Mouse (Mus musculus) CH12.LX (cell line): Measurements from ENCODE around the gene Amotl2. TPM values are rescaled to one million over a fixed set of nuclear protein-coding genes. Genes with fewer than 3 reads are reported as not detected.

Experiments
- DNase-seq: peaks from one replicate; pipeline ENCODE4 v3.0.0-alpha.2; 2013; ENCODE audit errors: extremely low read depth
- H3K27ac ChIP-seq: 2 replicates; pipeline ENCODE4 v1.5.1; 2012; ENCODE audit warnings: low read depth, mild to moderate bottlenecking, control low read depth, moderate library complexity; ENCODE audit not compliant: insufficient read depth
- H3K27me3 ChIP-seq: replicated peaks from 2 replicates; pipeline ENCODE3; 2012; ENCODE audit warnings: inconsistent platforms
- H3K36me3 ChIP-seq, 2 experiments: replicated peaks in 1 of 2; 2 replicates each; pipeline versions ENCODE3 to v1.6.1; 2012; ENCODE audit warnings: inconsistent platforms in 1 of 2, low read length in 1 of 2, mild to moderate bottlenecking in 1 of 2, mixed read lengths in 1 of 2, moderate library complexity in 1 of 2; ENCODE audit not compliant: control insufficient read depth in 1 of 2, insufficient read depth in 1 of 2
- H3K4me1 ChIP-seq, 2 experiments: 2 replicates each; pipeline ENCODE4 v1.6.1; 2012; ENCODE audit warnings: inconsistent platforms in 1 of 2, moderate library complexity in 1 of 2; ENCODE audit not compliant: insufficient read depth in 2 of 2, control insufficient read depth in 1 of 2
- H3K4me2 ChIP-seq: 2 replicates; pipeline ENCODE4 v1.6.1; 2012; ENCODE audit warnings: low read depth, mild to moderate bottlenecking, control low read depth; ENCODE audit not compliant: poor library complexity, insufficient read depth, severe bottlenecking
- H3K4me3 ChIP-seq, 3 experiments: fragments of 150-350 bp in 1 of 3; sonication (generic) in 1 of 3; replicated peaks in 1 of 3; 2 replicates each; pipeline versions ENCODE3 to v1.5.1; 2011 to 2012; ENCODE audit warnings: low read depth in 2 of 3, low read length in 2 of 3, mild to moderate bottlenecking in 2 of 3, moderate library complexity in 2 of 3, control low read depth in 1 of 3, improper control_type of control experiment in 1 of 3, inconsistent platforms in 1 of 3, mixed read lengths in 1 of 3; ENCODE audit not compliant: poor library complexity in 1 of 3
- H3K79me2 ChIP-seq: replicated peaks from 2 replicates; pipeline ENCODE4 v1.6.1; 2012; ENCODE audit warnings: mild to moderate bottlenecking, moderate library complexity; ENCODE audit not compliant: control insufficient read depth, poor library complexity, insufficient read depth, severe bottlenecking; ENCODE audit errors: extremely low read depth
- H3K9ac ChIP-seq: 2 replicates; pipeline ENCODE4 v1.6.1; 2012; ENCODE audit warnings: low read depth, mild to moderate bottlenecking, control low read depth, moderate library complexity; ENCODE audit not compliant: insufficient read depth
- H3K9me3 ChIP-seq: replicated peaks from 2 replicates; pipeline ENCODE3; 2012; ENCODE audit warnings: low read length, inconsistent platforms, mixed read lengths
- ELF1 ChIP-seq: IDR thresholded peaks from 2 replicates; pipeline ENCODE4 v1.6.1; 2014; ENCODE audit warnings: low read depth, mild to moderate bottlenecking, inconsistent platforms, low read length, improper control_type of control experiment
- GABPA ChIP-seq: IDR thresholded peaks from 2 replicates; pipeline ENCODE4 v1.6.1; 2012; ENCODE audit warnings: low read depth, low read length, improper control_type of control experiment, inconsistent platforms; ENCODE audit not compliant: insufficient replicate concordance
- HCFC1 ChIP-seq: IDR thresholded peaks from 2 replicates; pipeline ENCODE4 v1.6.1; 2012; ENCODE audit warnings: low read depth, mild to moderate bottlenecking, inconsistent platforms, low read length, improper control_type of control experiment
- IRF4 ChIP-seq: IDR thresholded peaks from 2 replicates; pipeline ENCODE4 v1.6.1; 2014; ENCODE audit warnings: low read depth, mild to moderate bottlenecking, inconsistent platforms, low read length, improper control_type of control experiment
- KAT2A ChIP-seq: IDR thresholded peaks from 2 replicates; pipeline ENCODE4 v1.6.1; 2012; ENCODE audit warnings: low read length, improper control_type of control experiment, inconsistent platforms; ENCODE audit not compliant: insufficient replicate concordance
- MAFK ChIP-seq: IDR thresholded peaks from 2 replicates; pipeline ENCODE4 v1.6.1; 2011; ENCODE audit warnings: low read length, improper control_type of control experiment; ENCODE audit not compliant: insufficient replicate concordance
- MAZ ChIP-seq: IDR thresholded peaks from 2 replicates; pipeline ENCODE4 v1.6.1; 2012; ENCODE audit warnings: low read depth, mild to moderate bottlenecking, inconsistent platforms, low read length, improper control_type of control experiment, moderate library complexity
- MXI1 ChIP-seq: IDR thresholded peaks from 2 replicates; pipeline ENCODE4 v1.6.1; 2011; ENCODE audit warnings: mild to moderate bottlenecking, low read depth, low read length, improper control_type of control experiment
- NRF1 ChIP-seq: IDR thresholded peaks from 2 replicates; pipeline ENCODE4 v1.6.1; 2014; ENCODE audit warnings: low read depth, mild to moderate bottlenecking, inconsistent platforms, low read length, improper control_type of control experiment, moderate library complexity
- PAX5 ChIP-seq: IDR thresholded peaks from 2 replicates; pipeline ENCODE4 v1.6.1; 2012; ENCODE audit warnings: low read length, inconsistent platforms, mixed read lengths
- SMC3 ChIP-seq: IDR thresholded peaks from 2 replicates; pipeline ENCODE4 v1.6.1; 2011; ENCODE audit warnings: low read depth, low read length, improper control_type of control experiment
- TCF12 ChIP-seq: IDR thresholded peaks from 2 replicates; pipeline ENCODE4 v1.6.1; 2014; ENCODE audit warnings: low read depth, mild to moderate bottlenecking, inconsistent platforms, low read length, improper control_type of control experiment
- USF1 ChIP-seq: IDR thresholded peaks from 2 replicates; pipeline ENCODE4 v1.6.1; 2014; ENCODE audit warnings: low read depth, mild to moderate bottlenecking, inconsistent platforms, low read length, improper control_type of control experiment
- ZC3H11A ChIP-seq: IDR thresholded peaks from 2 replicates; pipeline ENCODE4 v1.6.1; 2012; ENCODE audit warnings: low read depth, mild to moderate bottlenecking, inconsistent platforms, low read length, improper control_type of control experiment
- dilution Hi-C: fragments of 300-500 bp; cut with MboI; formaldehyde crosslinking; loops from 2 replicates; pipeline ENCODE4 v1.14.3; 2020; ENCODE audit warnings: low sequenced_read_pairs; ENCODE audit not compliant: extremely low pct_unique_long_range_greater_than_20kb, extremely low pct_ligation_motif_present
- in situ Hi-C: fragments of 300-500 bp; cut with MboI; formaldehyde crosslinking; loops from 3 replicates; pipeline ENCODE4 v1.14.3; 2019; ENCODE audit warnings: low sequenced_read_pairs, low pct_ligation_motif_present, low pct_unique_long_range_greater_than_20kb, mixed read lengths
- polyA plus RNA-seq: library from polyadenylated mRNA; unstranded; fragments of >175 nt; gene quantifications from 2 replicates; pipeline ENCODE4 v1.2.1, GENCODE M21; 2012; ENCODE audit warnings: low read depth; ENCODE audit not compliant: insufficient read length
- total RNA-seq, 2 experiments: library from RNA; depleted of rRNA; stranded (reverse); fragments of 300-350 nt in 1 of 2; fragments of >200 nt in 1 of 2; gene quantifications; 2 replicates each; pipeline ENCODE4 v1.2.3; 2012 to 2014

The Amotl2 gene
- total and polyA plus RNA-seq, 3 experiments: 0.08 TPM; not detected in 2

GRCm38 (mm10) chr9:102722071-102722561, 5.6 kb downstream of the Amotl2 start:
- peaks cover 13% of the 10 kb centered on the region for H3K9me3 ChIP-seq
- no peak overlapping the region for H3K4me2 ChIP-seq
- no peaks in the 10 kb centered on the region for H3K36me3 ChIP-seq
- H3K4me1 ChIP-seq: no peaks in the 10 kb centered on the region
- no peak for DNase-seq
- dilution Hi-C loops (no loop called here), in situ Hi-C loops (loop anchor here (5.0 kb wide), 1 partner anchor 55 kb away; no protein-coding TSS in a partner anchor)
- H3K9ac ChIP-seq: no peak overlapping the region
- no peak overlapping the region for H3K27ac ChIP-seq
- H3K4me3 ChIP-seq: no peak overlapping the region
- no peaks in the 10 kb centered on the region for H3K79me2 ChIP-seq
- H3K27me3 ChIP-seq: peaks cover 73% of the 10 kb centered on the region
- no peak for TF ChIP-seq MXI1
- TF ChIP-seq HCFC1: no peak
- no peak for TF ChIP-seq GABPA
- TF ChIP-seq MAFK: no peak
- no peak for TF ChIP-seq IRF4
- TF ChIP-seq MAZ: no peak
- TF ChIP-seq, all 38 proteins: peak for 0

GRCm38 (mm10) chr9:102722750-102723149, 6.3 kb downstream of the Amotl2 start:
- Histone ChIP-seq H3K27ac (no peak overlapping the region), H3K4me1 (no peaks in the 10 kb centered on the region), H3K36me3 (no peaks in the 10 kb centered on the region)
- DNase-seq: no peak
- no peak for TF ChIP-seq ZC3H11A
- no peak for TF ChIP-seq SMC3
- no peak for TF ChIP-seq PAX5
- no peak for TF ChIP-seq KAT2A
- TF ChIP-seq NRF1: no peak
- TF ChIP-seq USF1: no peak
- TF ChIP-seq TCF12: no peak
- TF ChIP-seq ELF1: no peak
- TF ChIP-seq, all 38 proteins: peak for 0
- no peak overlapping the region for H3K9ac ChIP-seq
- no peak overlapping the region for H3K4me2 ChIP-seq
- no peaks in the 10 kb centered on the region for H3K79me2 ChIP-seq
- in situ Hi-C loops (loop anchor here (5.0 kb wide), 1 partner anchor 55 kb away; no protein-coding TSS in a partner anchor), dilution Hi-C loops (no loop called here)
- no peak overlapping the region for H3K4me3 ChIP-seq
- peaks cover 73% of the 10 kb centered on the region for H3K27me3 ChIP-seq
- H3K9me3 ChIP-seq: peaks cover 7% of the 10 kb centered on the region
